Mouse (Mus musculus): Measurements from ENCODE around the gene Nipsnap3a. TPM values are rescaled to one million over a fixed set of nuclear protein-coding genes. Genes with fewer than 3 reads are reported as not detected.

Nipsnap3a gene
- not detected in 2 replicates for total RNA-seq (2021)
- long read RNA-seq, experiment 1, partial matches to known transcripts, result 0 of 1 reads
- long read RNA-seq, experiment 1, other reads (novel, unspliced or antisense), result 1 of 1 reads
- long read RNA-seq, experiment 2, result 0 reads

DNA sequence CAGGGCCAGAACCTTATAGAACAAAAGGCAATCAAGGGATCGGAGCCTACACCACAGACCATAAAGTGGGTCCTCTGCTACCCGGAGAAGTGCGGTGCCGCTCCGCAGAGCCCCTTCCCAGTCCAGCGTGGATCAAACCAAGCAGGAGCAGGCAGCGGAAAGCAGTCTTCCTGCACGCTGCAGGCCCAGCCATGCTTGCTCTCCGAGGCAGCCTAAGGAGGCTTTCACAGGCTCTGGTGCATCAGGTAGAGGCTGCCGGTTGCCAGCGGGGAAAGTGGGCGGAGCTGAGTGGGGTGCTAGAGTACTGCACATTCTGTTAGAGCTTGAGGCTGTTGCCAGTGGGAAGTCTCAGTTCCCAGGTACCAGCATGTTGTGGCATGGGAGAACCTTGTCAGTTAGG is at the start of gene Nipsnap3a:
Gene Nipsnap3a (plus strand): TSS at position 25 of the 400 bp plus-strand sequence.
- peak; percentile 9 for DNase-seq

DNA sequence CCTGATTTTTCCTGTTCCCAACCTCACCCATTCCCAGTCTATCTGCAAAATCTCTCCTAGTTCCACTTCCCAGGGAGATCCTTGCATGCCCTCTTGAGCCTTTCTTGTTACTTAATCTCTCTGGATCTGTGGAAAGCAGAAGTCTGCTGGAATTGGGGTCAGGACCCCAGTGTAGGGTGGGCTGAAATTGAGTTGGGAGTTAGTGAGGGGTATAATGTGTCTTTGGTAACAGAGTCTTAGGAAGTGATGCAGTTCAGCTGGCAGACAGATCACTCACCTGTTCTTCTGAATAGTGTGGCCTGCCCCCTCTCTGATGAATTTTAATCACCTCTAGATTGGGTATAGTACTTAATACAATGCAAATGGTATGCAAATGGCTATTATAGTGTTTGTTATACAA is 42.4 kb upstream of the Nipsnap3a start:
- no peak for DNase-seq

DNA sequence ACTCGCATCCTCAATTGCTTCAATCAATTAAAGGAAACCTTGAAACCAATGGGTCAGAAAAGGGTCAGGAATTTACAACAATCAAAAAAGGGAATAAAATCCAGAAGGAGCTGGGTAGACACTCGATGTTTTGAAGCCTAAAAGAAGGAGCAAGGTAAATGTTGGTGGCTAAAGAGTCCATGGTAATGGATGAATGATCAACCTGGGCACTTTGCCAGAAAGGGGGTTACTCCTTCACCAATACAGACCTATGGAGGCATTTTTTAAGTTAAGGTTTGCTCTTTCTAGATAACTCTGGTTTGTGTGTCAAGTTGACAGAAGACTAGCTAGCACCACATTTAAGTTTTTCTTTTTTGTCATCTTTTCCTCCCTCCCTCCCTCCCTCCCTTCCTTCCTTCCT is 40.1 kb upstream of the Nipsnap3a start:
- DNase-seq, result no peak

DNA sequence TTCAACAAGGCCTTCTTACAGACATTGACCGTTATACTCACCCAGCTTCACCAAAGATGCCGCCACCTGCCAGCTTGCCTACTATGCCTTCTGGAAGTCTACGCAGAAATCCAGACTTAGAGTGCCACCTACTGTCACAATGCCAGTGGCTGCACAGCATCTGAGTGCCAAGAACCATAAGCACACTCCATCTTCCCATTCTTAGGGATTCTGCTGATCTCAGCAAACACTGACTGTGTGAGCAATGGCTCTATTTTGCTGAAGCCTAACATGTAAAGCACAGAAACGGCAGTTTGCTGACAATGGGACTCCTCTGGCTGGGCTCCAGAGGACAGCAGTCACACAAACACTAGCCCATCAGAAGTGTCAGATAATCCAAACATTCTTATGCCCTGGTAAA is 30.4 kb upstream of the Nipsnap3a start:
- DNase-seq, result peak; percentile 10

DNA sequence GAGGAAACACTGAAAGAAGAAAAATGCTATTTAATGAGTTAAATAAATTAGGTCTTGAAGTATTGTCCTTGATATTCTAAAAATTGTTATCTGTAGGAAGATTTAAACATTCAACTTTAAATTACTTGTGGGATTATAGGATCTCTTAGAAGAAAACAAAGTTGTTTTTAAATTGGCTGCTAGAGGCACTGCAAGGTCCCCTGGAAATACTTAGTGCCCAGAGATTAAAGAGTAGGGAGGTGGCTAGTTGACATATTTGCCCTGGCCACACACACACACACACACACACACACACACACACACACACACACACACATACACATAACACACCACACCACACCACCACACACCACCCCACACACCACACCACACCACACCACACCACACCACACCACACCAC is 24.8 kb upstream of the Nipsnap3a start, which contains the start of gene Olfr270:
Gene Olfr270 (plus strand): TSS at position 301 of the 400 bp plus-strand sequence.
- no peak for DNase-seq

DNA sequence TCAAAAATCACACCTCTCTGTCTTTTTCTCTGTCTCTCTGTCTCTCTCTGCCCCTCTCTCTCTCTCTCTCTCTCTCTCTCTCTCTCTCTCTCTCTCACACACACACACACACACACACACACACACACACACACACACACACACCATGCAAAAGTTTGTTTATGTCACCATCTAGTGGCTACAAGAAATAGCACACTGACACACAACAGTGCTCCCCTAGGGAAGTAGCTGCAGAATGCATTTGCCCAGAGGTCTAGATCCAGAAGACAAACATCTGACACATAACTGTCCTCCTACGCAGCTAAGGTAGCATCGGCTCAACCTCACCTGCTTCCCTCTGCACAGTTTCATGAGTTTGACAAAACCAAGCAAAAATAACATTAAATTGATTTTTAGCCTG is 3.9 kb upstream of the Nipsnap3a start:
- no peak for DNase-seq

DNA sequence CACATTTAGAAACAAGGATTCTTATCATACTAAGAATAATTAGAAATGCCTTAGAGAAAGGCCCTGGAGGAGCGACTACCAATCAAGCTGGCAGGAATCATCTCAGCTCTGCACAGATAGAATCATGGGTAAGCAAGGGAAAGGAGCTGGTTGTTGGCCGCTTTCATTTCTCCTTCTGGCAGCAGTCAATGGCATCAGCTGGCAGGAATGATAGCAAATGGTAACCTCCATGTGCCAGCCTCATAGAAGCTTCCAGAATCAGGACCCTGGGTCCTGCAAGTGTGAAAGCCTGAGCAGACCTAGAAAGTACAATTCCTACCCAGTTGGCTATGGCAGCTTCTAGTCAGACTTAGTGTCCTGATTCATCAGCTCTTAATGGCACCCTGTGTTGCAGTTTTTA is 2.8 kb upstream of the Nipsnap3a start:
- no peak for DNase-seq

DNA sequence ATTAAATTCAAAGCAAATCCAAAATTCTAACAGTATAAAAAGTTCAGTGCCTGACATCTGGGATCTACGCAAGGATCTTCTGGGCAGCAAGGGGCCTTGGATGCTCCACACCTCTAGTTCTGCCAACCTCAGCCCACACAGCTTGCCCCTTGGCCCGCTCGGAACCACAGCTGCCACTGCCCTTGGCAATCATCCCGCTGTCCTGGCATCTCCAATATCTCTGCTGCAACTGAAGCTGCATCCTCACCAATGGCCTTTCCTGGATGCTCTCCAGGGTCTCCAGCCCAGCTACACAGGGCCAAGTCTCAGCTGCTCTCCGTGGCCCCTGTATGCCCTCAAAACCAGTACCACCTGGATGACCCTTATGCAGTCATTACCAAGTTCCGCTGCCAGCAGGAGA is 10.4 kb downstream of the Nipsnap3a start:
- DNase-seq, result no peak

DNA sequence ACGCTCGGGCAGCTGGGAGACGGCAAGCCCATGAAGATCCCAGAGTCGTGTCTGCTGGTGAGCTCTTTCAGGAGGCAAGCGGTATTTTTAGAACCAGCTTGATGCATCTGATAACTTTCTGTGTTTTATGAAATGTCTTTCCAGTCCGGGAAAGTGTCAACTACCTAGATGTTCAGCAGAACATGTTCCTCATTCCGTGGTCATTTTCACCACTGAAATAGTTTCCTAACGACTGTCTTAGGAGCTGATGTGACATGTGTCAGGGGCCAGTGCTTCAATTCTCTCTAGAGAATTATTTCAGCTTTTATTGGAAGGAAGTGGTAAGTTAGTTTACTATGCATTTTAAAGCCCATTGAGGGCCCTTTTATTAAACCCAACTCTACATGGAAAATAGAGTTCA is 11.1 kb downstream of the Nipsnap3a start:
- DNase-seq, result no peak

DNA sequence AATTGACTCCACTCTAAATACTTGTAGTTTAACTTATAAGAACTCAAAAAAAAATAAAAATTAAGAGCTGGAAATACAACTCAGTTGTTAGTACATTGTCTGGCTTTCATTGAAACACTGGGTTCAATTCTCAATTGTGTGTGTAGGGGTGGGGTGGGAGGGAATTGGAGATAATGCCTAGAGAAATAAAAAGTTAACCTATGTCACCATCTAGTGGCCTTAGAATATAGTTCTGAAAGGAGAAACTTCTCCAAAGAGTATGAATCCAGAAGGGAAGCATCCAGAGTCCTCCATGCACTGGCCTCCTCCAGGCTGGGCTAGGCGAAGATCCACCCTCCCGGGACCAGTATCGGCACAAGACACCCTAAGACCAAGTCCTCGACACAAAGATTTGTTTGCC is 20.1 kb downstream of the Nipsnap3a start:
- no peak for DNase-seq

DNA sequence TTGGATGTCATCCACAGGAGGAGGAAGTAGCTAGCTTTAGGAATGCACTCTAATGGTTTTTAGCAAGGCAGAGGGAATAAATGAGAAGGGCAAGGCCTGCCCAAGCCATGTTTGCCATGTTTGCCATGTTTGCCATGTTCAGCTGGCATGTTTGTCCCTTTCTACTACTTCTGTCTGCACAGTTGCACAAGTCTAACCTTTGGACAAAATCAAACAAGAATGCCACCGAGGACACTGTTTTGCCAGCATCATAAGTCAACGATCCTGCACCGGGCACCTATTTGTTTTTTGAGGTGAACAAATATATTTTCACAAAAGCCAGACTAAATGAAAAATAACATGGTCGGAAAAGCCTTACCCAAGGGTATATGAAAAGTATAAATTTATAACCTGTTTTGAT is 20.8 kb downstream of the Nipsnap3a start:
- DNase-seq, result no peak

DNA sequence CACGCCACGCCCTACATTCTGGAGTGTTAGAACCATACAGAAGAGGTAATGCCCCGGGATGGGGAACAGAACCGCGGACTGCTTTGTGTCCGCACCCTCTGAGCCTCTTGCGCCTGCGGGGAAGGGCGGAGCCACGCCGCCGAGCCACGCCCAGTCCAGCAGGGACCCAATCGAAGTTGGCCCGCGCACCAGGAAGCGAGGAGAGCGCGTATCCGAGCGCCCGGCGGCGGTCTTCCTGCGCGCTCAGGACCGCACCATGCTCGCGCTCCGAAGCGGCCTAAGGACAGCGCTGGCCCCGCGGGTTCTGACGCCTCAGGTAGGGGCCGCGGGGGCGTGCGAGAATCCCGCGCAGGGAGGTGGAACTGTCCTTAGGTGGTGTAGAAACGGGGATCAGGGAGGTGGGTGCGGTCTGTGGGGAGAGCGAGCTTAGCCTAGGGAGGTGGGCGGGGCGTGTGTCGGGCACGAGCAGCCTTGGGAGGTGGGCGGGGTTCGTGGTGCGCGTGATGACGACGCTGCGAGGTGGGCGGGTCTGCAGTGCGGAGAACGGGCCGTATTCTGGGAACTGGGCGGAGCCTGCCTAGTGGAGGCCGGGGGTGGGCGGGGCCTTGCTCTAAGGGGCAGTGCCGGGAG is 22.8 kb downstream of the Nipsnap3a start, which contains the start of gene Nipsnap3b:
Gene Nipsnap3b (plus strand): TSS at position 149 of the 630 bp plus-strand sequence.
- peak; percentile 99 for DNase-seq

DNA sequence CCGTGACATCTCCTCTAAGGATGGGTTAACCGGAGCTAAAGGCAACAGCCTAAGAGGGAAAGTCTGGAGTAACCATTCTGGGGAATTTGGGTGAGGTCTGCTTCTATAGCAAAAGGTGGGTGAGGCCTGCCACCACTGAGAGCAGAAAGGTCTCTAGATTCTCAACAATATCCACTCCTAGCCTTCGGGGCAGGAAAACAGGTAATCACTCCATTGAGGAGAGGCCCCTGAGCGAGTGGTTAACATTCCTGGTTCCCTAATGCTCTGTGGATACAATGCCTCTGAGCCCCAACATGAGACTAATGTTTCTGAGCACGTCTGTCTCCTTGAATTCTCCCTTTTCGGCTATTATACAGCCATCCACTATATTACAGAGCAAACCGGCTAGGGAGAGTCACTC is 25.3 kb downstream of the Nipsnap3a start:
- DNase-seq, result no peak

DNA sequence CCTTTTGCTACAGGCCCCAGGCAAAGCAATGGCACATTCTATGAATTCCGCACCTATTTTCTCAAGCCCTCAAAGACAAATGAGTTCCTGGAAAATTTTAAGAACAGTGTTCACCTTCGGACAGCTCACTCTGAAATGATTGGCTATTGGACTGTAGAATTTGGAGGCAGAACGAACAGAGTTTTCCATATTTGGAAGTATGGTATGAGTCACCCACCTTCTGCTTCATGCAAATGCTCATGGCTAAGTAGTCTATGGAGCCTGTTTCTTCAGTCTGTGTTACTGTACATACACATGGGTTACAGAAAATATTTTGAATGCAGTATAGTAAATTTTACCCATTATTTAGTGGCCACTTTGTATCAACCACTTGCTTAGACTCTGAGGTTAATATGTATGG is 26.0 kb downstream of the Nipsnap3a start:
- DNase-seq, result no peak

DNA sequence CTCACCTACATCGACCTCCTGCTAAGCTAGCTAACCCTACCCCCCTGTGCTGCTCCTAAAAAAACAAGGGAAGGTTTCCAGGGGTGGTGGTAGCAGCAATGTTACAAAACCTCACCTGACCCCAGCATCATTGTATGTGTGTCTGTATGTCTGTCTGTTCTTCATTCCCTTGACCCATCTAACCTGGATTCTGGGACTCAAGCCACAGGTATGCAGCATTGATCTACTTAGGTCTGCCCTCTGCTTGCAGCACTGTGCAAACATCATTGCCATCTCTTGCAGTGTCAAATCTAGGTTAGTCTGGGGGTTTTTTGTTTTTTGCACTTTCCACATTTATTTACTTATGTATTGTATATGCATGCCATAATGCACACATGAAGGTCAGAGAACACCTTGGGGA is 29.3 kb downstream of the Nipsnap3a start:
- no peak for DNase-seq

DNA sequence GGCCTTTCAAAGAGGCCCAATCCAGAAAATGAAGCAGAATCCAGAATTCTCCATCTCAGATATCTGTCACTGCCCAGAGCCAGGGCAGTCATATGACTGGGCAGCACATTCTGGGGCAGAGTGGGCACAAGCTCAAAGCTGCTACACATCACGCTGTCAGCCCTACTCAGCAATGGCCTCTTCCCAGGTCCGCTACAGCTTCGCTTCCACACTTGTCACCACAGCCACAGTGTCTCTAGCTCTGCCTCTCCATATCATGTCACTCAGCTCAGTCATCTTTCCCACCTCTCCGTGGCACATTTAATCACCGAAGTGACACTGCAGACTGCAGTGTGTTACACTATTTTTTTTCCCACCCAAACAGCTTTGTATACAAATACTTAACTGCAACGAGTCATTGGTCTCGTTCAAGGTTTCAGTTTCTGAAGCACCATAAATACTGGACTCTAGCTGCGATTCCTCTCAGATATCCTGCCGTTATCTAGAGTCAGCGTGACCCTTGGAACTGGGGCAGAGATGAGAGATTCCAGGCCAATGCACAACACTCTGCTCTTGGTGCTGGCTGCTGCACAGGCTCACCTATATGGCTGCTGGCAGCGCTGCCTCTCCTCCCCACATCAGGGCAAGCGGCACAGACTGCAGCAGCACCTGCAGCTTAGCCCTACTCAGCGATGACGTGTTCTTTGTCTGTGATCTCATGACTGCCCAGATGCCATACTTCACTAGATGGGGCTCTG is 34.3 kb downstream of the Nipsnap3a start:
- DNase-seq, result no peak

DNA sequence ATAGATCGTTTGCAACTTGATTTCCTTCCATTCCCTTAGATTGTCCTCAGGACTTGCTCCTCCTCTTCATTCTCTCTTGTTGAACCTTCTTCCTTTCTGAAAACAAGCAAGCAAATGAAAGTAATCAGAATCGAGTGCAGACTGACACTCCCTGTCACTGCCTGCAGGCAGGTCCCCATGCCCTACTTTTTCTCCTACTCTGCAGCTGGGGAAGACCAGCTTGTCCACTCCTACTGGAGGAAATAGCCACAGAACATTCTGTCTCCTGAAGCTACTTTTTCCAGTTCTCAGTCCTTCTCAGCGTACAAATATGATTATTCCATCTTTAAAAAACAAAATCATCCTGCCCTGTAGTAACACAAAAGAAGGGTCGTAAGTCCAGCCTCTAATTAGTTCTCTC is 35.3 kb downstream of the Nipsnap3a start:
- DNase-seq, result no peak

DNA sequence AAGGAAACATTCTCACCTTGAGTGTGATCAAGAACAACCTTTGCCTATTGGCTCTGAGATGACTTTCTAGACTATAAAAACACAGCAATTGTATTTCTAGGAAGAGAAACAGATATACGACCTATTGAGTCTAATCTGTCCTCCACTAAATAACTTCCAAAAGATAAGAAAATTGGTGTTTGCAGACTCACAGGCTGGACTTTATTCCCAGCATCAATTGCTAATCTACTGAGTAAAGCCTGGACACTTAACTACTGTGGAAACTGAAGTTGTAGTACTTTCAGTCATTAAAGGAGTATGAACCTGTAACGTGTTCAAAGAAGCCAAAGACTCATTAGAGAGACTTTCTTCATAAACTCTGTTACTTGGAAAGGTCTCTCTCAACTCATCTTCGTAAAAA is 38.7 kb downstream of the Nipsnap3a start:
- DNase-seq, result no peak

DNA sequence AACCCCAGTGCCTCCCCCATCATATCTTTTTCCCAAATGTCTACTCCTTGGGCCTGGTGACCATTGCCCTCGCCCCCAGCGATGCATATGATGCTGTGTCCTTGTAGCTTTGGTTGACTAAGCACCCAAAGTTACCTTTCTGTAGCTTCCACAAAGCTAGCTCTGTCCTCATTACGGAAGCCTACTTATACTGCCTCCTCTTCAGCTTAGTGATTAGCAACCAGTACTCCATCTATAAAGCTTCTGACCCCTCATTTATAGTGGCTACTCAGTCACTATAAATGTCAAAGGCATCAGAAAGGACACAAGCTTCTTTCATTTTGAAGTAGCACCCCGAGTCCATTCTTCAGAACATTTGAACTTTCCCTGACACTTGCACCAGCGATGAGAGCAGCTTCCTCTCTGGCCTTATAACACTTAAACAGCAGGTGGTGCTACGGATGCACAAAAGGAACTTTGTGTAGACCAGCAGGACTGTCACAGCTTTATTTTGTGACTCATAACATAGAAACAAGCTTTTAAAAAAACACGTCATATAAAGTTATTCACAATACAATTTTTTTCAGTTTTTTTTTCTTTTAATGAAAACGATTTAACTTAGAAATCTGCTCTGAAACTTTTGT is 41.4 kb downstream of the Nipsnap3a start:
- DNase-seq, result no peak

DNA sequence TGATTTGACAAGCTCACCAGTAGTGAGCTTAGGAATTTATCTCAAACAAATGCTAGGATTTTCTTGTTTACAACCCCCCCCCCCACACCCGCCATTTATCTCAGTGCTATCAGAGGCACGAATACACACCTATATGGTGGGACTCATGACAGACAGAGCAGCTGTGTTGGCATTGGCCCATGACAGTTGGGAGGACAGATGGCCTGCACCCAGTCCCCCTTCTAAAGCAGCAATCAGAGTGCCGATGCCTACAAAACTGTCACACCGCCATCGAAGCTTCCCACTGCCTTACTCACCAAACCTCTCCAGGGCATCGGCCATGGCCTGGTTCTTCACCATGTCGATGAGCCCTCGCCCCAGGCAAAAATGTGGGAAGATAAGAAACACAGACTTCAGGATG is 54.7 kb downstream of the Nipsnap3a start:
- DNase-seq, result no peak

DNA sequence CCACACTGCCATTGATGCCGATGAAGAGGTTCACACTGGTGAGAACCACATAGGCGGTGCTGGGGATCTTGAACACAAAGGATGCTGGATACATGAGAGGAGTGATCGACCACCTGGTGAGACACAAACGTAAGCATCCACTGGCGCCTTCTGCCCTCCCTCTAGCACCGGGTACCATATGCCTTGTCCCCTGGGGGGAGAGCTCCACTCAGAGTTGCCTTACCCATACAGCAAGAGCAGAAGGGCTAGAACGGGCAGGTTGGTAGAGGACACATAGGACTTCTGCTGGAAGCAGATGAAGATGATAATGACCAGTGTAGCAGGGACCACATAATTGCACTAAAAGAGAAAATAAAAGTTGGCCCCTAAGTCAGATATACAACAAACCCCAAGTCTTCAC is 56.7 kb downstream of the Nipsnap3a start:
- no peak for DNase-seq

DNA sequence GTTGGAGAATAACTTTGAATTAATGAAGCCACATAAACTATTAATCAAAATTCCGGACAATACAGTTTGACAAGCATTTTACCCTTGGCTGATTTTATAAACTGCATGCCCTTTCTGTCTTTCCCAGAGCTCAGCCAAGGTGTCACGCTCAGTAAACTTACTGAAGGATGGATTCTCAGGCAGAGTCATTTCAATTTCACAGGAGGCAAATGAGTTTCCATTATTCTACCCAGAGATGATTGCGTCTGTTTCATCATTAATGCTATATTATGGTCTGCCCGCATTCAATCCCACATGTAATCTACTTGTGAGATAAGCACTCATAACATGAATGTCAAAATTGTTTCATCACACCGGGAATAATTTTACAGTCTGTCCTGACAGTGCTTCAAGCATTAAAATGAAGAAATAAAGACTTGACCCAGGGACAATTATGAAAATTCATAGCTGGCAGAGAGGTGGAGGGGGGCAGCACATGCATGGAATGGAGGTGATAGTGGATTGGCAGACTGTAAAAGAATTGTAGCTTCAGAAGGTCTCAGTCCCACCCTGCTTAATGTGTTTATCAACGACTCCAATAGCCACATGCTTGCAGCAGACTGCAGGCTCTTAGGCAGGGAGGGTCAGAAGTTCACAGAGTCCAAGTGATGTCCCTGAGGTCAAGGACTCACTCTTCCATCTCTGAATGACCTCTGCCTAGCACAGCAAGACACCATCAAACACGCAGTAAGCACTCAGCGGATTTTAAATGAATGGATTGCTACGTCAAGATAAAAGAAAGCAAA is 57.4 kb downstream of the Nipsnap3a start:
- no peak for DNase-seq

Data from adrenal gland, postnatal 14 days (tissue).